Mouse (Mus musculus) thymus, adult 2 months (tissue): ENCODE measurements around the gene Pde11a.

Experiments used
- CTCF ChIP-seq: fragments of 200-500 bp; IDR thresholded peaks from 2 replicates; pipeline ENCODE4 v1.5.1; 2012; ENCODE audit warnings: mild to moderate bottlenecking, control low read depth, low read length, moderate library complexity, borderline replicate concordance; ENCODE audit not compliant: control insufficient read depth, poor library complexity, insufficient read depth; ENCODE audit errors: extremely low read depth
- POLR2A ChIP-seq: fragments of 200-500 bp; IDR thresholded peaks from 2 replicates; pipeline ENCODE4 v1.6.1; 2012; ENCODE audit warnings: mild to moderate bottlenecking, low read length, control low read depth, moderate library complexity; ENCODE audit not compliant: control insufficient read depth, poor library complexity, insufficient read depth; ENCODE audit errors: extremely low read depth

- TF ChIP-seq CTCF (no peak), POLR2A (no peak)
These were observed 250.2 kb downstream of the Pde11a start for GRCm38 (mm10) chr2:76088413-76088812.
